Mouse (Mus musculus): ENCODE measurements around the gene Pnpla2. TPM values are rescaled to one million over a fixed set of nuclear protein-coding genes. Genes with fewer than 3 reads are reported as not detected.
"Not testable (repeated sequence)": the region's sequence is repeated elsewhere in the genome, so short reads cannot be mapped to it uniquely, and the experiment has no call there.

The Pnpla2 gene
- polyA plus RNA-seq, 2 experiments from 2014 or later, result 66.1 to 92.2 TPM

DNA sequence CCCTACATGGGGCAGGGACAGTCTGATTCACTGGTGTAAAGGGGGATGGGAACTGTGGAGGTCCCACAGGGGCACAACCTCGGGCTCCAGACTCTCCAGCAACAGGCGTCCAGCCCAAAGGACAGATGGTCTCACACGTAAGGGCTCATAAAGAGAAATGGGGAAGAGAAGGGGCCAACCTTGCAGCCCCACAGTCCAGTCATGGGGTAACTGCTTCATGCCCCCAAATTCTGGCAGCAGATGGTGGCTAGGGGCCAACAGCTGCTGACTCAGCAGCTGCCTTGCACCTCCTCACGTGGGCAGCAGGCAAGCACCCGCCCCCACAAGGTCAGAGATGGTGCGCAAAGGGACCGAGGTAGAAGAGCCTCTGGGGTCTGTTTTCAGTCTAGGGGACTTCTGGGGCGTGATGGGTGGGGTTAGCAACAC lies 22.8 kb upstream of the Pnpla2 start:
- no peak for ATAC-seq

DNA sequence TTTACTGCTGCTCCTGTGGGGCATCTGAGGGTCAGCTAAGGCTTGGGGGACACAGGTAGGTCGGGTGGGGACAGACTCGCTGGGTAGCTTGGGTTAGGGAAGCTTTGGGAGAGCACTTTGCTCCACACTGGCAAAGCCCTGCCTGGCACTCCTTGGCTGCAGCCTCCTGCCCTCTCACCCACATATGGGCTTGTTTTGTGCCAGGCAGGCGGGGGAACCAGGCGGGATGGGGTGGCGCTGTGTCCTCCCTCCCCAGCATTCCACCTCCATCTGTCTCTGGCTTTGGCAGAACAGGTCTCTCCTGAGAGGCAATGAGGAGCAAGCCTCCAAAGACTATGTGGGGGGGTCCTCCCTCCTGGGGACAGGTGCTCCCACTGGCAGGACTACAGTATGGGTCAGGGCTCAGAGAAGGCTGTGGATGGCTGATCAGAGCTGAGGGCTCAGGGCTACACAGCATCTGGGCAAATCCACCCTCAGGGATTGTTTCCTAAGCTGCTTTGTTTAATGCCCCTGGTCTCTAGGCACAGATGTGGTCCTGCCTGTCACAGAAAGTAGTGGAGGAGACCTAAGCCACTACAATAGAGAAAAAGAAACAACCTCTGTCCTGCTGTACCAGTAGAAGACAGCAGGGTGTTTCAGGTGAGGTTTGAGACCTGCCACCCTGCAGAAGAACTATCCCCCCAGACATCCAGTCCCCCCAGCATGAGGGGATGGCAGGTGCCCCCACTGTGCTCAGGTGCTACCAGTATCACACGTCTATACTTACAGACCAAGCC lies 22.1 kb upstream of the Pnpla2 start:
- ATAC-seq, result no peak

DNA sequence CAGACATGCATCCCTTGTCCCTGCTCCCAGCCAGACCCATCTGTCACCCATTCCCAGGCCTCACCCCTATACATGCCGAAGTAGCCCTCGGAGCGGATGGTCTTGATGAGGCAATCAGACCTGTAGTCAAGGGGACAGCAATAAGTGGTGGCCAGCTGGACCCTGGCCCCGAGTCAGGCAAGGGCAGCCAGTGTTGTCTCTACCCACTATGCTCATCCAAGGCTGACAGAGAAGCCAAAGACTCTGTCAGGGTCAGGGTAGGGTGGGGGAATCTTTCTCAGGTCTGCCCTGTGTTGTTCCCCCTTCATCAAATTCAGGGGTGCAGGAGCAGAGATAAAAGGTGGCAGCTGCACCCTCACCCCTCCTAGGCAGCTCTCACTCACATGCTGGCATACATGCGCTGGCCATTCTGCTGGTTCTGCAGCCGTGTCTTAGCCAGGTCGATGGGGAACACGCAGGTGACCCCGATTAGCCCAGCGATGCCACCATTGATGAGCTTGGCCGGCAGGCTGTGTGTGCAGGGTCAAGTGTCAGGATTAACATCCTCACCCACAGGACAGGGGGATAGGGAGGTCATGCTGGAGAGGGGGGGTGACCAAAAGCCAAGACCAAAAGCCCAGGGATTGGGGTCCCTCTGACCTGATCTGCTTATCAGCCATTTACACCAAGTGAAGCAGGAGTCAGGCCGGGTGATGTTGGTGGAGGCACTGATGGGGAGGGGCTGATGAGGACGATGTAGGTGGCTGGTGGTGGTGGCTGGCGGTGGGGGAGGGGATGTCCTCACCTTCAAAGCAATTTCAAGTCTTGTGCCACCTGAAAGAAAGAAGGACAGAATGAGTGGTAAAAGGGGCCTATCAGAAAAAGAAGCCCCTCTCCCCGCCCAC lies 21.2 kb upstream of the Pnpla2 start:
- ATAC-seq, result no peak

DNA sequence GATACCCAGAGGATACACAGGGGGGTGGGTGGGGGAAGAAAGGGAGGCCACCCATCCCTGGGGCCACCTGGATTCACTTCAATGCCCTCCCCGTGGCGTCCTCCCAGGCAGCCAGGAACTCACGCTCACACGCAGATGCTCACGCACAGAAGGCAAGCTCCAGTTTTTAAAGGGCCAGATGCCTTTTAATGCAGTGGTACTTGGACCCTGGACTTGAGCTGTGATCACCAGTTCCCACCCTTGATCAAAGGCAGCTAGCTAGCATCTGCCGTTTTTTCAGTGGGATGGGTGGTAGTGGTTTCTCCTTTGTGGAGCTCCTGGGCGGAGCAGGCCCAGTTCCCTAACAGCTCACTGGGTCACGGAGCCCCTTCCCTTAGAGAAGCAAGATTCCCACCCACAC lies 20.5 kb upstream of the Pnpla2 start:
- no peak for ATAC-seq

DNA sequence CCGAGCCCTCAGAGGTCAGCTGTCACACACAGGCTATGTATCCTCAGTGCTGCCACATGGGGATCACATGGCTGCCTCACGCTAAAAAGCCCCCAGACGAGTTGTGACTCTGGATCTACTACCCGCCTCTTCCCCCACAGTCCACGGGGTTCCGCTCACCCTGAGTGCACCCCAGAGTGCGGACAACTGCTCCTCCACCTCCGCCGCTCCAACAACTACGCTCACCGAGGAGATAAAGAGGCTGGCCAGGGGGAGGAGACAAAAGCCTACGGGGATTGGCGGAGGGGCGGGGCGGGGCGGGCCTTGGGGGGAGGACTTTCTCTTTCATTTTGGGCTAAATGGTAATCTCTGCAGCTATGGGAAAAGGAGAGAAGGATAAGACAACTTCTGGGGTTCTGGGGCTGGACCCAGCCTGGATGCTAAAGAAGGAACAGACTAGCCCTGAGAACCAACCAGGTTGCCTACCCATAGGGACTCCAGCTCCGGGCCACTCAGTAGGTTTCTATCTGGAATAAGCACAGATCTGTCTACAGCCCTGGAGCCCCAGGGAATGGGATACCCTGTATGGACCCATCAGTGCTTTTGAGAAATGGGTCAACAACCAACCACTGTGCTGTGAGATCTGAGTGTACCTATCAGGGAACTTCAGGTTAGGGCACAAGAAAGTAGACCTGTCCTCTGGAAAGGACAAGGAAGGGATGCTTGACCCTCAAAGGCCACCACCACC lies 19.7 kb upstream of the Pnpla2 start:
- peak; percentile 63 for ATAC-seq

DNA sequence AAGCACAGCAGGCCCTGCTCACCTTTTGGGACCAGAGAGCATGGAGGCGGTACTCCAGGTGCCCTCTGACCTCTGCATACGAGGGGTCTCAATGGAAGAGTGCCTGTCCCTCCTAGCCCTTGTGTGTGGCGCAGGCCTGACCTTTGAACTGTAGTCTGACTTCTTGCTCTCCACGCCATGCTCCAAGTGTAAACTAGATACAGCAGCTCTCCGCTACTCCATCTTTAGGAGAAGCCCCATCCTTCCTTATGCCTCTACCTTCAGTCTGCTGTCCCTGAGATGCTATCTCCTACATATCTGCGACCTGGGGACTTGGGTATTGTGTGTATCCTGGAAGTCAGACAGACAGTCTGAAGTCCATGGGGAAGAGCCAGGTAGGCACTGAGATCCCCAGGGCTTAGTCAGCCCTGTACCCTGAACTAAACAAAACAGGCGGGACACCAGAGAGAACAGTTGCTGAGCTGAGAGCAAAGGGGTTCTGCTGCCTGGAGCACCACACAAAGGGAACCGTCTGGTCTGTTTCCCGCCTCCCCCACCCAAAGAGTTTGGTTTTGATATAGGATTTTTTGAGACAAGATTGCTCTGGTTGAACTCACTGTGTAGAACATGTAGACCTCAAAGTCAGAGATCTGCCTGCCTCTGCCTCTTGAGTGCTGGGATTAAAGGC lies 19.0 kb upstream of the Pnpla2 start:
- ATAC-seq, result no peak

DNA sequence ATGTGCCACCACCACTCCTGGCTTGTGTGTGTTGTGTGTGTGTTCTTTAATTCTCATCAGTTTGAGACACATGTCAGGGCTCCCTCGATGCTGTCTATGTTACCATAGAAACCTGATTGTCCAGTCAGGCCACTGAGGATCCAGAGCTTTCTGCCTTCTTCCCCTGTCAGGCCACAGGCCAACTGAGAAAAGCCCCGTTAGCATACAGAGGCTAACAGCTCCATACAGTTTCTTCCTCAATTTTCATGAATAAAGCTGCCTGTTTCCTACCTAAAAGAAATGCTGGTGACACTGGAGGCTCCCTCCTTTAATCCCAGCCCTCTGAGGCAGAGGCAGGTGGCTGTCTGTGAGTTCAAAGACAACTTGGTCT lies 18.5 kb upstream of the Pnpla2 start:
- ATAC-seq, result no peak

DNA sequence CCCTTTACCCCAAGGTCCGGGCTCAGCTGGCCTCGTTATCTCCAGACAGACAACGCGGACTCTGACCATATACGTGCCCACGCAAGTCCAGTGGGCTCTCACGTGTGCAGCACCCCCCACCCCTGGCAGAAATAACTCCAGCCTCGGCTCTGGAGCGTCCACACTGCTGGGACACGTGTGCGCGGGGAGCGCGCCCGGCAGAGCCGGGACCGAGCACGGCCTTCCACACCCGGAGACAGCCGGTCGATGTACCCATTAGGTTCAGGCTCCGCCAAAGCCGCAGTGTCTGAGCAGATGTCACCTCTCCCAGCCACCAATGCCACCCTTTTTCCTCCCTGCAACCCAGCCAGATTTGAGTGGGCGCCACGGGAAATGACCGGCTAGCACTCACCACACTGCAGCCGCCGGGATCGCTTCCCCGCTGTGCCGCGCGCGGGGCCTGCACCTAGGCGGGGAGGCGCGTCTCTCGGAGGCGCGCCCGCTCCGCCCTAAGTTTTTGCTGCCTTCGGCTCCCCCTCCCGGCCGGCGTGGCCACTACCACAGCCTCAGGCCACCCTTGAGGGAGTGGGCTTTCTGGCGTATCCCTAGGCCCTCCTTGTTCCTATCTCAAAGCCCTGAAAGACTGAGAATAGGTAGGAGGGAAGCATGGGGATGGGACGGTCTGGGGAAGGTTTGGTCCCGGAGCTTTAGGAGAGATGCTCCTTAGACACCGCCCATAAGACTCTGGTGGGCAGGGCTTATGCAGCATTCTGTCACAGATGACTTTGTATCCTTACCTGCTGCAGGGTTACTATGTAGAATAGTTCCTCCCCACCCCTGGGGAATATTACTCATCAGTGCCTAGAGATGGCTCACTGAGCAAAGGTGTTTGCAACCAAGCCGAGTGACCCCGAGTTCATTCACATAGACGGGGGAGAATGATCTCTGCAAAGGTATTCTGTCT lies 17.5 kb upstream of the Pnpla2 start, which contains the start of gene Slc25a22:
Slc25a22 (minus strand) TSS at position 715 of the 943 bp plus-strand sequence.
- peak; percentile 83 for ATAC-seq

DNA sequence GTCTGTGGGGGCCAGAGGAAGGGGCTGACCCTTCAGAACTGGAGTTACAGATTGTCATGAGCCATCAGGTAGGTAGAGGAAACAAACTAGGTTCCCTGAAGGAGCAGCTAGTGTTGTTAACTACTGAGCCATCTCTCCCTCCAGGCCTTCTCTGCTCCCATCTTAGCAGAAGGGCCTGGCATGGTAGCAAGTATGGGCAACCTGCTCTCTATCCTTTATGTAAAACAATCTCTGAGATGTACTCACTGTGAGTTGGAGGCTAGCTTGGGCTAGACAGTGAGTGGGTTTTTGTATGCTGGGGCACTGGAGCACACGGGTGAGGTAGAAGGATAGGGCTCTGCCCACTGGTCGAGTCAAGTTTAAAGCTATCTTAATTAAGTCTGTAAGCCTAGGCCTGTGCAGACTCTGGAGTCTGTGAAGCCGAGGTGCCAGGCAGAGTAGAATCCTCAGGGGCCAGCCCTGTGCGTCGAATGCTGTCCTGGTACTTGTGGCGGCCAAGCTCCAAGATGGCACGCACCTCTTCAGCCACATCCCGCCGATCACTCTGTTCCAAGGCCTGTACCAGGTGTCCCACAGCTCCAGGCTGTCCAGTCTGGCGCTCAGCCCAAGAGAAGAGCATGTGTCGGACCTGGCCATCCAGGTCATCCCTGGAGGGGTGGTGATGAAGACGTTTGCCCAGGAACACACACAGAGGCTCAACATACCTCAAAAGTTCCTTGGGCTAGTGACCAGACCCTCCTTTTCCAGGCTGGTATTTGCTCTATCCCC lies 16.6 kb upstream of the Pnpla2 start:
- ATAC-seq, result no peak

DNA sequence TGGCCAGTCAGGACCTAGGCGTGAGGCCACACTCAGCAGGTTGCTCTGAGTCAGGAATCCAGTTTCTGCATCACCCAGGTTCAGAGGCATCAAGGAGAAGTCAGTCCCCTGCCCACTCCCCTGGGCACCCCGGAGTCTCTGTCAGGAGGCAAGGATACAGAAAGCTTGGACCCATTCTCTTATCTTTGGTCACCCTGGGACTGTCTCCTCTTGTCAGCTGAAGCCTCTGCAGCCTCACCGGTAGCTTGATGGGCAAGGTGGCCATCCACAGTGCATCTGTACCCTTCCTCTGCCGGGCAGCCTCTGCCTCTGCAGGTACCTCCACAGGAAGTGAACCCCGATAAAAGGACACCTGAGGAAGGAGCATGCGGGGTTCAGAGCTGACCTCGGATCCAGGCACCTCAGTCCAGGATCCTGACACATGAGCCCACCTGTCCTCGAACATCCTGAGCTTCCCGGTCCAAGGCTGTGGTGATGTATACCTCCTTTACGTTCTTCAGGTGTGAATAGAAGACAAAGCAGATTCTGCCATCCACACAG lies 15.8 kb upstream of the Pnpla2 start:
- no peak for ATAC-seq

DNA sequence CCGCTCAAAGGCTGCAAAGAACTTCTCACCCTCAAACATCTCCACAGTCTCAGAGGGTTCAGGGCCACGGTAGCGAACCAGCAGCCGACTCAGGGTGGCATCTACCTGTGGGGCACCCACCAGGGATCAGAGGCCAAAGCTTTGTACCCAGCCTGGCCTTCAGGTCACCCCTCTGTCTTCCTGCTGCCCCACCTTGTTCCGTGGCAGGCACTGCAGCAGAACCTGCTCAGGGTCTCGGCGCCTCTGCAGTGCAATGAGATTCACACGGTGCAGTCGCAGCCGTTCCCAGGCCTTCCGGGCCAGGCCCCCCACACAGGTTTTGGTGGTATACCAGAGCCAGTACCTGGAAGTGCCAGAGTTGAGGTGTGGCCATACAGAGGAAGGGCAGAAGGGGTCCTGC lies 15.2 kb upstream of the Pnpla2 start:
- ATAC-seq, result no peak

DNA sequence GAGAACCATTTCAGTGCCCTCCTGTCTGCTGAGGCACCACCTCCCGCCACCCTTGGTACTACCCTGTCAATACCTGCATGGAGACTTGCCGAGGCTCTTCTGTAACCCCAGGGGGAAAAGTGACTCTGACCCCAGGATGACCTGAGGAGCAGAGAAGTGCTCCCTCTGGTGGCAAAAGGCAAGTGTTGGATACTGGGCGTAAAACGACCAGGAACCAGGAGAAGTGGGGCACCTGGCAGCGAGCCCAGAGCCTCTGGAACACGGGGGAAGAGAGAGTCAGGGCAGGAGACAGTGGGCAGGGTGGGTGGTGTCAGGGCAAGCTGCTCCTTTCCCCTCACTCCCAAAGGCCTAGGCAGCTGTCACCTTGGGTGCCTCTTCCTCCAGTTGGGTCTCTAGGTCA lies 14.4 kb upstream of the Pnpla2 start:
- no peak for ATAC-seq

DNA sequence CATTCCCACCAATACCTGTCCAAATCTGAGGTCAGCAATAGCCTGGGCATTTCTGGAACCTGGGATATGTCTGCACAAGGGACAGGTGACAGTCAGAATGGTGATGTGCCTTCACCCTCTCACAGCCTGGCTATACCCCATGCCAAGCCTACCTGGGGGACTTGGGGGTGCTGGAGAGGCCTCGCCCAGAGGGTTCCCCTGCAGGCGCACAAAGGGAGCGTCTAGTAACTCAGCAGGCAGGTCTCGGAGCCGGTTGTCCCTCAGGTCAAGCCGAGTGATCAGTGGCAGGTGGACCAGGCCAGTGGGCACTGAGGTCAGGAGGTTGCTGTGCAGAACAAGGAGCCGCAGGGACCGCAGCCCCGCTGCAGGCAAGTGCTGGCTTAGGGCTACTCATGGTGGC lies 13.5 kb upstream of the Pnpla2 start:
- ATAC-seq, result no peak

DNA sequence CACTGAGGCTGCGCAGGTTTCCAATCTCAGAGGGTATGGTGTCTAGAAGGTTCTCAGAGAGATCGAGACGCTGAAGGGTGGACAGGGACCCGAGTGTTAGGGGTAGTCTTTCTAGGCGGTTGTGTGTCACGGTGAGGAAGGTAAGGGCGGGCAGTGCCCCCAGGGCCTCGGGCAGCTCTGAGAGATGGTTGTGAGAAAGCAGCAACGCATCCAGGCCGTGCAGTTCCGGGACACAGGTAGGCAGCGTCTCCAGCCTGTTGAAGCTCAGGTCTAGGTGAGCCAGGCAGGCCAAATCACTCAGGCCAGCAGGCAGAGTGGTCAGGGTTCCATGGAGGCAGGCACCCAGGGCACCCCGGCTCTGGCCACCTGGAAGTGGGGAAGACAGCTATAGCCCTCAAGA lies 12.8 kb upstream of the Pnpla2 start:
- ATAC-seq, result no peak

DNA sequence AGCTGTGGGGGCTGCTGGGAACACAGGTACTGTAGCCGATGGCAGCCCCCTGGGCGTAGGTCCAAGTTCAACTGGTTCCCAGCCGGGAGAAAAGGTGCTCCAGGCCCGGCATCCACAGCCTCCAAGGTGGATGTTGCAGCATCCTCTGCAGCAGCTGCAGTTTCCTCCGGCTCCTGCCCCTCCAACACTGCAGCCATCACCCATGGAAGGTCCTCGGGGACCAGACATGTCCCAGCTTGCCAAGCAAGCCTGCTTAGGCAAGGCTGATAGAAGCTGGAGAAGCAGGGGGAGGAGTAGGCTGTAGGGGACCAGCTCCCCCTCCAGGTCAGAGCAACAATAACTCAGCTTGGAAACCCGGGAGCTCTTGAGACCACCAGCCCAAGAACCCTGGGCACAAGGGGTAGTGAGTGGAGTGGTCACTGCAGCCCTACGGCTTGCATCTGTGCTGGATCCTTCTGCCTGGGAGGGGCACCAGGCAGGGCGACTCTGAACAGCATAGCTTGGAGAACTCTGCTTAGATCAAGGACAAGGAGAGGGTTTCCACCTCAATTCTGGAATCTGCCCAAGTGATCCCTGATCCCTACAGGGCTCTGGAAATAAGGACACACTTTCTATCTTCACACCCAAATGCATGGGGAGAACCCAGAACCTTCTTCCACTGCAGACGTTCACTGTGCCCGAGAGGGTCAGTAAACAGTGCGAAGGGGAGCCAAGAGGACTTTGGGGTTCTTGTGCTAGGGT lies 11.7 kb upstream of the Pnpla2 start:
- no peak for ATAC-seq

DNA sequence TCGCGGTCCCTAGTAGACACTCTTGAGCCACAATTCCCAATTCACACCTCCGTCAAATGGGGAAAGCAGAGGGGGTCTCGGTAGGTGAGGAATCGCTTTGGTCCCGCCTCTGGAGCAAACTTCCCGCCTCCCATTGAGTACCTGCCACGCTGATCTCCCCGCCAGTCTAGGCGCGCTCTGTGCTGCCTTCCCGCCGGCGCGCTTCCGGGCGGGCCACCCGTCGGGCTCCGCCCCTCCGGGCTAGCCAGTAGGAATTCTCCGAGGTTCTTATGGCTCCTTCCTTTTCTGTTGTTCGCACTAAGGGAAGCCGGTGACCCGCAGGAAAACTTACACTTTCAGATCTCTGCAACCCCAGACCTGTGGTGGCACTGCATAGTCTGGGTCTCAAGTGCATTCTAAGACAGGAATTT lies 11.2 kb upstream of the Pnpla2 start, which contains the start of gene Pidd1:
Pidd1 (minus strand) TSS at position 198 of the 410 bp plus-strand sequence.
- peak; percentile 47 for ATAC-seq

DNA sequence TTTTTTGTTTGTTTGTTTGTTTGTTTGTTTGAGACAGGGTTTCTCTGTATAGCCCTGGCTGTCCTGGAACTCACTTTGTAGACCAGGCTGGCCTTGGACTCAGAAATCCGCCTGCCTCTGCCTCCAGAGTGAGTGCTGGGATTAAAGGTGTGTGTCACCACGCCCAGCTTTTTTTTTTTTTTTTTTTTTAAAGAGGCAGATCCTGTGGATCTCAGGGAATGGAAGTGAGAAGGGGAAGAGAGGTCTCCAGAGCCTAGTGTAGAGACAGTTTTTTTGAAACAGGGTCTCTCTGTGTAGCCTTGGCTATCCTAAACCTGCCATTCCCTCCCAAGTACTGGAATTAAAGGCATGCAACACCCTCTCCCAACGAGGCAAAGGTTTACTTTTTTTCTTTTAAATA lies 8.6 kb upstream of the Pnpla2 start:
- not testable (repeated sequence) for ATAC-seq

DNA sequence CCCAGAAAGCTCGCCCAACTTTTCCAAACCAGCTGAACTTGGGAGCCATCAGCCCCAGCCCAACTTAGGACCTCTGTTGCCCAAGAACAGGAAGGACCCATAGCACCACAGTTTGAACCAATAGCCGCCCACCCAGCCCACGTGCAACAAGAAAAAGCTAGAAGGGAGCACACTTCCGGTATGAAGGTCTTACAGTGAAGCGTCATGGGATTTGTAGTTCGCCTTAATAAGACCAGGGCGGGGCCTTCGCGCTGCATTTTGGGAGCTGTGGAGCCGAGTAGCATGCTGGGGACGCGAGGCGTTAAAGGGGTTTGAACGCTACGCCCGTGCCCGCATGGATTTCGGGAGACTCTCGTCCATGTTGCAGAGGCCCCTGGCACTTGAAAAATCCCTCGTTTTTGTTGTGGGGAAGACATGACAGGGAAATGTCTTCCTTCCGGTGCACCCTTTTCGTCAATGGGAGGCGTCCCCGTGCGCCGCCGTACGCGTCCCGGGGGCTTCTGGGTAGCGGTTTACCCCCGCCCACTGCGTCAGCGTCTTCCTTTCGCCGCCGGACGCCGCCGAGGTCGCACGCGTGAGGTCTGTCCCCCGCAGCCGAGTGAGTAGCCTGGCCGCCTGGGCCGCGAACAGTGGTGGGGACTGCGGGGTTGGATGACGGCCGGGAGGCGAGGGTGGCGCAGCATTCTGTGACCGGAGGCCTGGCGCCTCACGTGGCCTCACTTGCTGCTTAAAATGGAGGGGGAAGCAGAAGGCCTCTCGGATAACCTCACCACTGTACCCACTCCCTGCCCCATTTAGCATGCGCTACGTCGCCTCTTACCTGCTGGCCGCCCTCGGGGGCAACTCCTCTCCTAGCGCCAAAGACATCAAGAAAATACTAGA lies 7.6 kb upstream of the Pnpla2 start, which contains the start of gene Rplp2:
Rplp2 (plus strand) TSS at position 261 of the 882 bp plus-strand sequence.
- peak; percentile 89 for ATAC-seq

Measured in CD4-positive, CD25-positive, alpha-beta regulatory T cell, adult 4 months (primary cell).